Mouse (Mus musculus) granulocyte monocyte progenitor cell, adult 5-6 weeks (primary cell): ENCODE measurements around the gene Hpca. TPM values are rescaled to one million over a fixed set of nuclear protein-coding genes. Genes with fewer than 3 reads are reported as not detected.

Experiments
- ATAC-seq: replicated peaks from 2 replicates; pipeline ENCODE4 v1.8.0; 2016; ENCODE audit warnings: mild to moderate bottlenecking, moderate TSS enrichment, inconsistent platforms; ENCODE audit not compliant: poor library complexity, severe bottlenecking
- total RNA-seq, 2 experiments: library from RNA; stranded (forward) in 1 of 2; stranded (reverse) in 1 of 2; fragments of 200-712, 200-1000 nt in 1 of 2; fragments of >200 nt in 1 of 2; fragmentation: Nextera tagmentation in 1 of 2; gene quantifications; 2 replicates each; pipeline ENCODE4 v1.2.3; 2014 to 2017

Hpca gene
- total RNA-seq (2014; fragmentation: Nextera tagmentation) (not detected in 2 replicates), total RNA-seq (2017) (not detected in 2 replicates)

DNA sequence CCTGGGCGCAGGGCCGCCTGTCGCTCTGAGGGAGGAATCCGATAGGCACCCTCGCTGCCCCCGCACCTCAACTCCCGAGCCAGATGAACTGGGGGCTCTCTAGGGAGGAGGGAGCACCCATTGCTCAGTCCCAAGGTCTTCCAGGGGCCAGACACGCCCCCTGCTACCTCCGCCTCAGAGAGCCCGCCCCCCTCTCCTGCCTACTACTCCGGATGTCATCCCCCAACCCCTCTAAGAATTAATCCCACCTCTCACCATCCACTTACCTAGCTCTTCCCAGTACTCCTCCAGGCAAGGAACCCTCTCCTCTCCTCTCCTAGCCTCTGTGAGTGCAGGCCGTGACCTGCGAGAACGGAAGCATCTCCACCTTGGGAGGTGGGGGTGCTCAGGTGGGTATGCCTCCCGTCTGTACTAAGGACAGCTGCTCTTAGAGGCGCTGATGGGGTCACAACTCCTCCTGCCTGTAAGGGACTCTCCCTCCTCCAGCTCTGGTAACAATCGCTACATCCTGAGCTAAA lies at the start of gene Hpca:
Hpca (minus strand) TSS at position 468 of the 518 bp plus-strand sequence.
- no peak for ATAC-seq

DNA sequence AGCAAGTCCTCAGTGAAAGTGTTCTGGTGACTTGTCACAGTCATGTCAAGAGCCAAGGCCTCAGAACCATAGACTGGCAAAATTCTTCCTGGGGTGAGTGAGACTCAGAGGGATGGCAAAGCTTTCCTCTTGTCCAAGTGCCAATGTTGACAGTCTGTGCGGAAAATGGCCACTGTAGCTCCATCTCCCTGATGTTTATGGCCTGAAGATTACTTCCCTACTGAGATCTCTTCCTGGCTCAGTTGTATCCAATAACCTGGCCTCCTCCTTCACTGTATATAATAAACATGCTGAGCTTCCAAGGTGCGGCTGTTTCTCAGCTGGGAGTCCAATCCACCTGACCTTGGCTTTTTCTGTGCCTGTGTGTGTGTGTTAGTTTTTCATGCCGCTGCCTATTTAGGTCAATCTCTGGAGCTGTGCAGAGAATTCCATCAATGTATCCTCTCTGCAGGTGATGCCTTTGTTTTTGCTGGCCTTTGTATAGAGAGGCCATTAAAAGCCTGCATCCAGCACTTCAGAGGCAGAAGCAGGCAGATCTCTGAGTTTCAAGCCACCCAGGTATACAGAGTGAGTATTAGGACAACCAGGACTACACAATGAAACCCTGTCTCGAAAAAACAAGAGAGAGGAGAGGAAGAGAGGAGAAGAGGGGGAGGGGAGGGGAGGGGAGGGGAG lies 39.9 kb upstream of the Hpca start:
- ATAC-seq, result no peak

DNA sequence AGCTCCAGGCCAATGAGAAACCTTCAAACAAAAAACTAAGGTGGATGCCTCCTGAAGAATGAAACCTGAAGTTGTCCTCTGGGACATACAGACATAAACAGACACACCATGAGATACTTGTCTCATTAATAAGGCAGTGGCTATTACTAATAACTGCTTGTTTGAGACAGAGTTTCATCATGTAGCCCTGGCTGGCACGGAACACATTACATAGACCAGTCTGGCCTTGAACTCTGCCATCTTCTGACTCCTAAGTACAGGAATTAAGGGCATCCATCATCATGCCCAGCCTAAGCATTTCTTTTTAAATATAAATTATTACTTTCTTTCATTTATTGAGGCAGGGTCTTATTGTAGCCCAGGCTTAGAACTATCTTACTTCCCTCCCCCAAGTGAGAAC lies 39.2 kb upstream of the Hpca start:
- ATAC-seq, result no peak

DNA sequence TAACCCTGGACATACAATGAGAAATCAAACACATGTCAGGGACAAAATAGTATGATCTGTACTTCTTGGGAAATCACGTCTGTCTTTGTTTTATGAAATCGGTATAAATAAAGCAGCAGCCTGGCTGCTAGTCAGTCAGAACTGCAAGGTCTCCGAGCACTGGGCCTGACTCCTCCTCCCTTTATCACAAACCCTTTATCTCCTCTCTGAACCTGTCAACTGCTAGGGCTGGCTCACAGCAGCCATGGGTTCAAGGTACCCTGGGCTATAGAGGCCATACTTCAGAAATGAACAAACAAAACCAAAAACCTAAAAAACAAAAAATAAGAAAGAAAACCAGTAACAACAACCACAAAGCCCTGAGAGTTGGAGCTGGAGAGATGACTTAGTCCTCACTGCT lies 36.7 kb upstream of the Hpca start:
- ATAC-seq, result no peak

DNA sequence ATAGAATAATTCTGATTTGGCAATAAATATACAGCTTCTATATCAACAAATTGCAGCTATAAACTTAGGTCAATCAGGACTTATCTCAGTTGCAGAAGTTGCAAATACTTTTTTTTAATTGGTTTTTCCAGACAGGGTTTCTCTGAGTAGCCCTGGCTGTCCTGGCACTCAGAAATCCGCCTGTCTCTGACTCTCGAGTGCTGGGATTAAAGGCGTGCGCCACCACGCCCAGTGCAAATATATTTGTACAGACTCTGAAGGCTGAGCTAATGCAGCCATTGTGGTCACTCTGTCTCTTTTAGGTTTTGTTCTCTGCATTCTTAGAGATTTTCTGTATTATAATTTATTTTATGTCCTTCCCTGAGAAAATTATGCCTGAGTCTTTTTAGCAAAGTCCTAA lies 35.7 kb upstream of the Hpca start:
- no peak for ATAC-seq

DNA sequence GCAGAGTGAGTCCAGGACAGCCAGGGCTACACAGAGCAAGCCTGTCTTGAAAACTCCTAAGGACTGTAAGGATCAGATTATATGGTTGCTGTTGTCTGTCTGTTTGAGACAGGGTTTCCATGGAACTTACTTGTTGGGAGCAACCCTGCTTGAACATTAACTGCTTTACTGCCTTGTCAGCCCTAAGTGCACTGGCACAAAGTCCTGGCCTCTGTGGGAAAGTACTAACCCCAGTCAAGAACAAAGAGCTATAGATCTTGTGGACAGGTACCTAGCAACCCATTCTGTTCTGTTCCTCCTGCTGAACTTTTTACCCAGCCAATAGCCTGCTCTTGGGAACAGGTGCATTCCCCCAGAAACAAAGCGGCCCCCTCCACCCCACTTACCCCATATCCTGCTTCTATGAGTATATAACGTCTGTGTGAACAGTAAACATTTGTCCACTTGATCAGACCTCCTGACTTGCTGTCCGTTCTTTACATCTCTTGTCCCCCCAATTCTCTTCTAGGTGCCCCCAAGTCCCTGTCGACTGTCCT lies 29.5 kb upstream of the Hpca start:
- ATAC-seq, result no peak

DNA sequence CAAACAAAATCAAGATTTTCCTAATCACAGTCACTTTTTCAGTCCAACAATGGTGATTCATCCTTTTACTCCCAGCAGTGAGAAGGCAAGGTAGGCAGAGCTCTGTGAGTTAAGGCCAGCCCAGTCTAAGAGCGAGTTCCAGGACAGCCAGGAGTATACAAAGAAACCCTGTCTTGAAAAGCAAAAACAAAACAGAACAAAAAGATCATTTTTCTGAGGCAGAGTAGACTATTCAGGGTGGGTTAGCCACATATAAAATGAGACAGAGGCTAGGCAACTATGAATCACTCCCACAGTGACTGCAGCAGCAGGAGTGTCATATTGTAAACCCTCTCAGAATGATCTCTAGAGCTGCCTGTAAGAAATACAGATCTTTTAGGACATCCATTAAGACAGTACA lies 27.5 kb upstream of the Hpca start:
- no peak for ATAC-seq

DNA sequence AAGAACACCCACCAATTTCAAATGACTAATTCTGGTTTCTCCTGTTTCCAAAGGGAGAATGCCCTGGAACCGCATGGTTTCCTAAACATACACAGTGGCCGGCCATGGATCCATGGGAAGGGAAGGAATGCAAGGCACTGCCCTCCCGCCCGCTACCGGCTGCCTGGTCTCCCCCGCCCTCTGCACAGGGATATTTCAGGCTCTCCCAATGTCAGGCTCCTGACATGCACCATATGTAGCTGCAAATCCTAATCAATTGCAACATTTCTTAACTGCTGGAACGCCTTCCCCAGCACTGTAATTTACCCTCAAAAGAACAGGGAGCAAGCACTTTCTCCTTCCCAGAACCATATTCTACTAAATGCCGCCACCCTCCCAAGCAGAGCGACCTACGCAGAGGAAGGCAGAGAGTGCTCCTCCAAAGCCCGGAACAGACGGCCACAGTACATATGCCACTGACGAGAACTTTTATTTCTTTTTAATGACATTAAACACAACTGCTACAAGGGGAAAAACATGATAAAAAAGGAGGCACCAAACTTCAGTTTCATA lies 25.8 kb upstream of the Hpca start:
- ATAC-seq, result no peak

DNA sequence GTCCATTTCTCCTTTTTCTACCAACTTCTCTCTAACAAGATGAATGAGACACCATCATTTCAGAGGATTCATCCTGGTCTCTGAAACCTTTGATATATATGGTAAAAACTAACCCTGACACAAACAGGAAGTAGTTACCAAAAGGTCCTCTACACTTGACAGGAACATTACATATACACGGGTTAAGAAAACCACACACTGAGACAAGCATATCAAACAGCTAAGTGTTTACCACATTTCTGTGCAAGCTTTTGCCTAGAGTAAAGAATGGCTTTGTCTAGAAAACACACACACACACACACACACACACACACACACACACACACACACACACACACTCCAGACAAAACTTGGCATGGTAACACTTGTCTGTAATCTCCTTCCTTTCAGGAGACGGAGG lies 24.6 kb upstream of the Hpca start:
- ATAC-seq, result no peak

DNA sequence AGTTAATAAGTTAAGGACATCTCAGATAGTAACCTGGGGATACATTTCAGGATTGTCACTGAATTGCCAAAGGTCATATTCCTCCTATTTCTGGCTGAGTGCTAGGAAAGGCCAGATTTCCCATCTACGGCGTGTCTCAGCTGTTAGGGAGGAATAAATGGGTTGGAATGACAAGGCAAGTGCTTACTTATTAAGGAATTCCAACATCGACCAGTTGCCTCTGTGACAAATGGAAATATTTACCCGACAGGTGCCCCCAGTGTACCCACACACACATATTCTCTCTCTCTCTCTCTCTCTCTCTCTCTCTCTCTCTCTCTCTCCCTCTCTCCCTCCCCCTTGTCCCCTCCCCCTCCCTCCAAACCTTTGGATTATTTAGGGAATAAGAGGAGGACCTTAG lies 24.1 kb upstream of the Hpca start:
- no peak for ATAC-seq

DNA sequence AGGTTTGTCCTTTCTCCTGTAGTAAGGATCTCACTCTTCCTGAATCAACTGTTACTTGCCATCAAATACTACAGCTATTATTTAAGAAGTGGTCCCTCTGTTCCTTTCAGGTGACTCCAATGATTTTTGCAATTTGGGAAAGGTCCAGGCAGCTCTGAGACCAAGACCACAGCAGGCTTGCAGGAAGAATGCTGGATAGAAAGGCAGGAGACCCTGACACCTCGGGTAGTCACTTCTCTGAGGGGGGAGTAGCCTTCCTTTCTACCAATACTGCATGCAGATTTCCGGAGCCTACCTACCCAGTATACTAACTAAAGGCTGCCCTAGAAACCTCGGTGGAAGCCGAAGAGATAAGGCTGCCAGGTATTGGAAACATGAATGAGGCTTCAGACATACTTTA lies 23.6 kb upstream of the Hpca start:
- ATAC-seq, result no peak

DNA sequence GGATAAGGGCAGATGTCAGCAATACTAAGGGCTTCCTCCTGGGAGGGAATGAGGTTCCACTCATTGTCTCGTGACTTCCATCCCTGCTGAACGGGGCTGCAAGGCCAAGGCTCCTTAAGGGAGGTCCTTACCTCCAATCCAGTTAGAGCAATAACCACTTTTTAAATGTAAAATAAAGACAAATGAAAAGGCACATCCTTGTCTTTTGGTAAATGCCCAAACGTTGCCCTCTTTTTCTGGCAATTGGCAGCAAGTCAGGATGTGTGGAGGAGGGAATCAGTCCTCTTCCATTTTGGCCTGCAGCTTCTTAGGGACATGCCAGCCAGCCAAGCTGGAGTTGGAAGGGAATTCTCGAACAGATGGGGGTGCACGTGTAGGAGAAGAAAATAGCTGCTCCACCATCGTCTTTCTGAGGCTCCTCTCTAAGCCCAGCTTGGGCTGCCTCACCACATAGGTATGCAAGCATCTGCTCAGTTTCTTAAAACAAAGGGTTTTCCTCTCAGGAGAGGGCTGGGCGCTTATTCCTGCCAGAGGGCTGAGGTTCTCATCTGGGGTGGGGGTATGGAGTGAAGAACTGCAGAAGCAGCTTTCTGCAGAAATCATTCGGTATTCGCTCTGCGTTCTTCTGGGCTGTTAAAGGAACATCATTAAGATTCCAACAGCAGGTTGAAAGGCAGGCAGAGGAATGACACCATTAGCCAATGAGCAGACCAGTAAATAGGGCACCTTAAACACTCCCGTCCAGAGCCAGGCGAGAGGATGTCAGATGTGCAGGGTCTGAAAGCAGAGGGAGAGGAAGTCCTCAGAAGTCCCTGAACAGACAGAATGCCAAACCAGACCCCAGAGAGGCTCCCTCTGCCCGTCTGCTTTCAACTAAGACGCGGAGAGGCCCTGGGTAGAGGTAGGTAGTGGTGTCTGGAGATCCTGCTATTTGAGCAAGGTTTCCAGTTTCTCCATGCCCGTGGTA lies 22.8 kb upstream of the Hpca start:
- no peak for ATAC-seq

DNA sequence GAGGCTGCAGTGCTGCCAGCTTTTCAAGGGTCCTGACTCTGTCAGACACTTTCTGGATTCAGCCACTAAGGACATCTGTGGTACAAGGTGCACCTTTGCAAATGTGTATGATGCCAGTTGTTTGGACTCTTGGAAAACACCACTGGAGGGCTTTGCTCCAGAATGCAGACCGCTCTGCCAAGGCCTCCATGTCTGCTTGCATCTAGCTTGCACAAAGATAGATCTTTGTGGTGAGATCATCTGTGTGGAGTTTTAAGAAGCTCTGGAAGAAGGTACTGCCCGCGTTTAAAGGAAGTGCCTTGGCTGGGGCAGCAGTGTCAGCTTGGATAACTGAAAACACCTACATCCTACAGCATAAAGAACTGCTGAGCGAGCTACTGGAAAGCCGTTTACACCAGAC lies 21.7 kb upstream of the Hpca start:
- no peak for ATAC-seq

DNA sequence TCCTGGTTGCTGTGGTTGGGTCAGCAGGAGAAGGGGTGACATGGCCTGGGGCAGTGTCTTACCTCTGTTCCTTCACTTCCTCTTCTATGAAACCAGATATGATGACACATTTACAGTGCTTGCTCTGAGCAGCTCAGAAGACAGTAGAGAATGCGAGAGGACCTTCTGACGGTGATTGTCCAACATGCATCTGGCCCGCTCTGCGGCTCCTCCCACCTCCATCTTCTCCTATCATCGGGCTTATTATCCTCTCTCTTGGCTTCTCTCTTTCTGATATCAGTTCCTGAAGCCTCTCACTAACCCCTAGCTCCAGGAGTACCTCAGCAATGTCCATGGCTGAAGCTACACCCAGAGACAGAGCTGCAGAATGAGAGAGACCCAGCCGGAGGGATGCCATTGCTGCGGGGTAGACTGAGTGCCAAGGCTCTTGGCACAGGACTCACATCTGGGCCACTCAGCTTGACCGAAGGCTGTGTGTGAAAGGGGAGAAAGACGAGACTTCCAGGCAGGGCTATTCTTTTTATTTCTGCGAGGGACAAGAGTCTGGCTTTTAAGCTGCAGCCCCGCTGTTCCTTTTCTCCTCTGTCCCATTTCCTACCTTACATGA lies 20.7 kb upstream of the Hpca start:
- peak; percentile 90 for ATAC-seq

DNA sequence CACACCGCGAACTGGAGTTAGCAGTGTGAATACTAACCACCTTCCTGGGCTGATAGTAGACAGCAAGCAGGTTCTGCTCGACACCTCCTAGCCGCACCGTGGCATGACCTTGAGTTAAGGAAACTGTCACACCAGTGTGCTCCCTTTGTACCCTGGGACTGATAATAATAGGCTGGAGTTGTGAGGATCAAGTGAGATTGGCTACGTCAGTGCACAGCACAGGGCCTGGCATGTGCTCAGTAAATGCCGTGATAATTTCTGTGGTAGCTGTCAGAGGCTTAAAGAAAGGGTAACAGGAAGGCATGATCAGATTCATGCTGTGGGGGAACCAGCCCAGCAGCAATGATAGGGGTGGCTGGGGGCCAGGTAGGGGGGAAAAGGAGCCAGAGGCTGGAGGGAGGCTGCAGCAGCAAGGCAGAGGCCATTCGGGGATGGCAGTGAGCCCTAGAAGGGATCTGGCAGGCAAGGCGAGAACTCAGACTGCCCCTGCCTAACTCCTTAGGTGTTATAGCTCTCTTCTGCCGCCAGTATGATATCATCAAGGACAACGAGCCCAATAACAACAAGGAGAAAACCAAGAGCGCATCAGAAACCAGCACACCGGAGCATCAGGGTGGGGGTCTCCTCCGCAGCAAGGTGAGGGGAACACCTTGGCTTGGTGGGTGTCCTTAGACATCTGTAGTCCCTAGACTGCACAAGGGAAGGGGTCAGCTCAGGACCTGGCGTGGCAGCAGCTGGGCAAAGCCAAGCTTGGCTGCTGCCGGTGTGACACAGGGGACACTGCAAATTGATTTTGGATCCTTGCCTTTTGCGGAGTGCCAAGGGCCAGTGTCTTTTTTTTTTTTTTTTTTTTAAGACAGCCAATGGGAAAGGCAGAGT lies 20.0 kb upstream of the Hpca start:
- ATAC-seq, result no peak

DNA sequence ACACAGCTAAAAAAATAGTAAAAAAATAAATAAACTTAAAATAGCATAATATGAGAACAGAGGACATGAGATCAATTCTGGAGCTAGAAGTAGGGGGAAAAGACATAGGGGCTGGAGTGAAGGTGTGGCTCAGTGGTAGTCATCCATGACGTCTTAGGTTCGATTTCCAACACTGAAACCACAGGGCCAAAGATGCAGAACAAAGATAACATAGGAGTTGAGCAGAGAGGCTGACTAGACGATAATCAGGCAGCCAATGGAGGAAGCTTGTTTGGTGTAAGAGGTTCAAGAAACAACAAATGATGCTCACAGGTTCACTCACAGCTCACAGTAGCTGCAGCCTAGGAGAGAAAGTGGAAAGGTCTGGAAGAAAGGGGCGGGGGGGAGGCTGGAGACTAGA lies 19.0 kb upstream of the Hpca start:
- no peak for ATAC-seq

DNA sequence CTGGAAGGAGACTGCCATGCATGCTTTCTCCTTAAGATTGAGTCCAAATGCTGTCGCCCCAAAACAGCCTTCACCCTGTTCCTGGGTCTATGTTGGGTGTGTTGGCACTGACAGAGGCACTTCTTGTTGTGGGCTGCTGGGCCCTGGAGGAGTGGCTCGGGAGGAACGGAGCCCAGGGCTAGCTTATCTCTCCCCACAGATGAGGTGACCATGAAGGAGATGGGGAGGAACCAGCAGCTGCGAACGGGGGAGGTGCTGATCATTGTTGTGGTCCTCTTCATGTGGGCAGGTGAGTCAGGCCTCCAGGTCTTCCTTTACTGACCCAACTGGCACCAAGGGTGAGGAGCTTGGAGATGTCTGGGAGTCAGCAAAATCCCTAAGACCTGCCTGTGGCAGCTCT lies 17.8 kb upstream of the Hpca start:
- ATAC-seq, result no peak

DNA sequence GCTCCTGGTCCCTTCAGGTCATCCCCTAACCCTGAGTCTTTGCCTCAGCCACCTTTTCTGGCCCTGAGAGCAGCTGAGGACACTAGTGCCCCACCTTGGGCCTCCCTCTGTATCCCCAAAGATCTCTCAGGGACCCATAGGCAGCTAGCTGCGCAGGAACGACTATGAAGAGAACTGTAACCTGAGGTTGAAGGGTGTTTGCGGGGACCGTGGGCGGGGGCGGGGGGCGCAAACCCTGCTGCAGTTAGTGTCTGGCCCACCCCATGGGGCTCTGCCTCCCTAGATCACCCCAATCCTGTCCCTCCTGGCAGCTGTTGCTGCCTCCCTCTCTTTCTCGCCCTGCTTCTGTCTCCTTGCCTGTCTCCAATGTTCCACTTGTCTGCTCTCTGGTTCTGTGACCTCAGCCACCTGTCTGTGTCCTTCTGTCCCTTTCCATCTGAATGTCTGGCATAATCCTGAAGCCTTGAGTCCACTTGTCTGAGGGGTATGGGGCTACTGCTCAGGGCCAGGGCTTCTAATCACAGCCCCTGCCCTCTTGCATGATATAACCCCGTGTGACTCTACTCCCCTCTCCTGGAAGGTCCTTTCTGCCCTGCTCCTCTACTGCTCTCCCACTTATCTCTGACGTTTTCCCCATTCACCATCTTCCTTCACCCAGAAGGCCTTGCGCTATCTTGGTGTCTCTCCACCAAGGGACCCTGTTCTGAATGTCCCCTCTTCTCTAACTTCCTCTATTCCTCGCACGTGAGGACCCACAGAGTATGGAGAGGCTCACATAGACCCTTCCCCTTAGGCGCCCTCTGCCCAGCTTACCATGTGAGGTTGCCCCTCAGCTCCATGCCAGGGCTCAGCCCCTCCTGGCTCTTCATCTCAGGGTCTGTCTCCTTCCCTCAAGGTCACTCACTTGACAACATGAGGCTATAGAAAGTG lies 15.8 kb upstream of the Hpca start:
- no peak for ATAC-seq
